Mouse (Mus musculus) kidney, postnatal 14 days (tissue): Measurements from ENCODE around the gene Btla.

ENCODE experiments used
- DNase-seq: peaks from one replicate; pipeline ENCODE4 v3.0.0; 2022; ENCODE audit warnings: mixed read lengths

Btla gene

GRCm38 (mm10) chr16:45223648-45224388, at the start of gene Btla:
TSS of gene Btla (plus strand) at chr16:45224315.
- DNase-seq, result no peak

GRCm38 (mm10) chr16:45178552-45178951, 45.6 kb upstream of the Btla start:
- no peak for DNase-seq

GRCm38 (mm10) chr16:45181824-45182223, 42.3 kb upstream of the Btla start:
- no peak for DNase-seq

DNA sequence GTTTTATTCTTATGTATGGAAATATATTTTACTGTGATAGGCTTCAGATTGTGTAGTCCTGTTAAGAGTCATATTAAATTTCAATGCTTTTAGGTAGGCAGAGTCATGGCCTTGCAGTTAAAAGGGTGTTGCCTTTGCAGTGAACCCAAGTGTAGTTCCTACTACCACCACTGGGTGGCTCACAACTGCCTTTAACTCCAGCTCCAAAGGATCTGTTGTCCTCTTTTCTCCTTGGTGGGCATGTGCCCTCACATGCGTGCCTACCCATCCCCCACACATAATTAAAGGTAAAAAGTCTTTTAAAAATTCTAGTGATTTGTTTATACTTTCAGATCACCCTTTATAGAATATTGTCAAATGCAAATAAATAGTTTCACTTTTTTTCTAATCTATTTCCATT, 31.5 kb upstream of the Btla start:
- DNase-seq, result peak; percentile 76

DNA sequence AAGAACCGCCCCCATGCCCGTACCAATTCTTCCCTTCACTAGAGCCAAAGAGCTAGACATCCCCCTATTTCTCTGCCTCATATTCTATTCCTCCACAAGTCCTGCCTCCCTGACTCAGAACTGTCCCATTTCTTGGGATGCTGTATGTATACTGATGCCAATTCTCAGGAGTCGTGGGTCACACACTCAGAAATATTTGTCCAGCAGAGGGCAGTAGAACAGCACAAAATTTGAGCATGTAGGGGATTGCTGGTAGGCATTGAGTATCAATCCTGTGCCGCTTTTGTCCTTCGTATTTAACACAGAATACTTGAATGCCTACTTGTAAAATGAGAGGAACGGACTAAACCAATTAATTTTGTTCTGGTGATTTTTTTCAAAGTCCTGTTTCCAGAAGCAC, 27.3 kb upstream of the Btla start:
- peak; percentile 76 for DNase-seq

DNA sequence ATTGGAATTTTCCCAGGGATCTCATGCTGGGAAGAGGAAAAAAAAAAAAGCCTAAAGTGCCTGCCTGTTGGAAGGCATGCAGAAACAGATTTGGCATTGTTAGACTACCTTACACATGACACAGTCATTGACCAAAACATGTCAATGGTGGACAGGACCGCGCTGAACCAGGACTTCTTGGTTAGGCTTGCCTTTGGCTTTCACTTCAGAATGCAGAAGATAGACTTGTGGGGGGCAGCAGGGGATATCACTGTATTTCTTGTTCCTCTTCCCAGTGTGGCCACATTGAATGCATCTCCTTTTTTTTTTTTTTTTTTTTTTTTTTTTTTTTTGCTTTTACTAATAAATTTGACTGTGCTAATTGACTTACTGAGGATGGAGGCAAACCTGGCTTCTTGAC, 22.7 kb upstream of the Btla start:
- no peak for DNase-seq

- no peak for DNase-seq
Observed at GRCm38 (mm10) chr16:45204438-45204837, 19.7 kb upstream of the Btla start.

- DNase-seq, result peak; percentile 16
Observed at GRCm38 (mm10) chr16:45204859-45205670, 19.1 kb upstream of the Btla start.

- DNase-seq, result no peak
Observed at GRCm38 (mm10) chr16:45222016-45222415, 2.1 kb upstream of the Btla start.

GRCm38 (mm10) chr16:45222771-45223170, 1.3 kb upstream of the Btla start:
- no peak for DNase-seq

DNA sequence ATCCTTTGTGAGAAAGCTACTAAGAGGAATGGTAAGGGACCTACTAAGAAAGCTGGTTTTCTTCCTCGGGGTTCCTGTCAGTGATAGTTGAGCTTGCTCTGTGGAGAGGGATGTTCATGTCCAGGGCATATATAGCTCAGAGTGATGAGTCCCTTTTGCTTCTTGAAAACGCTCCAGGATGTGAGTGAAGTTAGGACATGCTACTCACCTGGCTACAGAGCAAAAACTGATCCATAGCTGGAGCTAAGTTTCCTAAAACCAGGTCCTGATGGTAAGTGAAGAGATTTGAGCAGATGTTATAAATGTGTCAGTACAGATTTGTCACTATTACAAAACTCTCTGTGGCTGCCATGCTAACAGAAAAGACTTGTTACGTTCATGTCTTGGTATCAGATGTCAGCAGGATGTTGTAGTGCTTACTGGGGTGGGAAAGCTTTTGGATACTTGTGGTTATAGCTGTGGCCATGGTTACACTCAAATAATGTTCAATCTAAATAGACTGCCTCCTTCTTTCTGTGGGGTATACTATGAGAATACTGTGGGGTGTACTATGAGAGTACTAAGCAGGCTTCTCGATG, 405 bp downstream of the Btla start:
- DNase-seq, result no peak

DNA sequence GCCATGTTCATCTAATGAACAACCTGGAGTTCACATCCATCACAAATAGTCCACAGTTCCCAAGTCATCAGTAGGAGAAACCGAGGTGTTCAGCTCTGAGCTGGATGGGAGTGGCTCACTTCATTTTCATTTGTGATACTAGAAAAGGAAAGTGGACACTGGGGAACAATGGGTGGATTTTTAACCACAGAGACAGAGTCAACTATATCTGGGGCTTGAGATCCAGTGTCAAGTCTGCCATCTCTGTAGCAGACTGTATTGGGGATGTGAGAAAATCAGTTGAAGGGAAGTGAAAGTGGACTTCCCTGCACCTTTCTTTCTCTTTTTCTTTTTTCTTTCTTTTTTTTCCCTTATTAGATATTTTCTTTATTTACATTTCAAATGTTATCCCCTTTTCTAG, 2.9 kb downstream of the Btla start:
- no peak for DNase-seq

GRCm38 (mm10) chr16:45231296-45231695, 7.2 kb downstream of the Btla start:
- DNase-seq, result no peak

DNA sequence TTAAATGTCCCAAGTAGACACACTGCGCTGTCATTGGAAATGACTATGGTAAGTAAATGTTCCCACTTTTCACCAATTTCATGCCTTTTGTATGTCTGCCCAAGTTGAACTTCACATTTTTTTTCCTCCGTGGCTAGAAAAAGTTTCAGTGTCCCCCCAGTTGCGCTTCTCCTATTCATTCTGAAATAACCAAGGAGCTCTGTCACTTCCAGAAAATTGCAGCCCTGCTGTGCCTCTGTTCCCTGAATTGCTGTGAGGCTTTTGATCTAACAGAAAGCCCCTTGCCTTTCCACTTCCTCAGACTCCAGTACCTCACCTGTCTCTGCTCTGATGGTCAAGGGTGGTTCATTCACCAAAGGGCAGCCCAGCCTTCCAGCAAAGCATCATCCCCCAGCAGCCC, 8.9 kb downstream of the Btla start:
- no peak for DNase-seq

DNA sequence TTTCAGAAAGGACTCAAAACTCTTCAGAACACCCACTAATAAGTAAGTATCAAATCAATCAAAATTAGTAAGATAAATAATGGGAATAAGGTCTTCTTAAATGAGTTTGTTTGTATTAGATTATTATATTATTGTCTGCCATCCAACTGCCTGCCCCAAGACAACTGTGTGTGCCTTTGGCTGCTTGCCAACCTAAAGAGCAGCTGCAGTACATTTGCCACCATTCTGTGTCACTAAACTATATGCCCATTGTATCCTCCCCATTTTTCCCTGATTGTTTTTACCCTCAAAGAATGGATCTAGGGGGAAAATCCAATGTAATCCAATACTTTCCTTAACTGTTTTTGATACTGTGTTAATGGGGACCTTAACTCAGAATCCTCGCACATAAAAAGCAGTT, 18.6 kb downstream of the Btla start:
- no peak for DNase-seq

GRCm38 (mm10) chr16:45244930-45245472, 20.9 kb downstream of the Btla start:
- no peak for DNase-seq

- peak; percentile 63 for DNase-seq
Observed at GRCm38 (mm10) chr16:45249761-45250160, 25.6 kb downstream of the Btla start.

DNA sequence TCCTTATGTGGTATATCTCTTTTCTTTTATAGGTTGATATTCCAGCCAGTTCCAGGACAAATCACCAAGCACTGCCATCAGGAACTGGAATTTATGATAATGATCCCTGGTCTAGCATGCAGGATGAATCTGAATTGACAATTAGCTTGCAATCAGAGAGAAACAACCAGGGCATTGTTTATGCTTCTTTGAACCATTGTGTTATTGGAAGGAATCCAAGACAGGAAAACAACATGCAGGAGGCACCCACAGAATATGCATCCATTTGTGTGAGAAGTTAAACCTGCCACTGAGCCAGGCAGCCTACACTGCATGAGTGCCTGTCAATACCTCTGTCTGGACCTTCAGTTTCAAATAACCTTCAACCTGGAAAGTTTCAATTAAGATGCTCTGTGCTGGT, 26.2 kb downstream of the Btla start:
- no peak for DNase-seq

GRCm38 (mm10) chr16:45251773-45252413, 27.8 kb downstream of the Btla start:
- DNase-seq, result no peak

GRCm38 (mm10) chr16:45255183-45255861, 31.2 kb downstream of the Btla start:
- DNase-seq, result no peak

DNA sequence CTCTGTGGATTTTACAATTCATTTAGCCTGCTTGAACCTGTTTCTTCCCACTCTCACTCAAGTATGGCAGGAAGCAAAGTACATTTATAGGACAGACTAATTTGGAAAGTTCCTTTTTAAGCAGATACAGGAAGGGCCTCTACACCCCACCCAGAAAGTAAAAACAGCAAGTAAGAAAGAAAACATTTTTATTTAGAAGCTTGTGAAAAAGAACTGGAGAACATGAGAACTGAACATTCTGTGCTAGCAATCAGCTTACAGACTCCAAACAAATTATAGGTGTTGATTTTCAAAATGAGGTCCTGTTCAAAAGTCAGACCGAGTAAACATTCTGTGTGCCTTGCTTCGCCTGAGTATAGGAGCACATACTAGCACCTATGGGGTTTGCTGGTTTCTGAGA, 32.8 kb downstream of the Btla start:
- DNase-seq, result no peak

DNA sequence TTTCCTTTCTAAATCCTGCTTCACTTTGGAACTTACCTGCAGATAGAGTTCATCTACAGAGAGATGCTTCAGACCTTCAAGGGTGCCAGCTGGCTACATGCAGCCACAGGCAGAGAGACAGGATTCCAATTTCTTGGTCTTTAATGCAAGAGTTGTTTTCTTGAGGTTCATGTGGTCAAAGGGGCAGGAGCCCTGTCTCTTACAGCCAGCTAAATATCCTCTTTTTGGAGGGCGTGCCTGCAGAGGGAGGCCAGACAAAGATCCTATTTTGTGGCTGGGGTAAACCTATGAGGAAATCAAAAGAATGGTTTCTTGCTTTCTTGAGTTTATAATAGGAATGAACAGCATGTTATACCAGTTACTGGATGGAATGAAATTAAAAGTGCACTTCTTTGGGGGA, 33.5 kb downstream of the Btla start:
- no peak for DNase-seq

DNA sequence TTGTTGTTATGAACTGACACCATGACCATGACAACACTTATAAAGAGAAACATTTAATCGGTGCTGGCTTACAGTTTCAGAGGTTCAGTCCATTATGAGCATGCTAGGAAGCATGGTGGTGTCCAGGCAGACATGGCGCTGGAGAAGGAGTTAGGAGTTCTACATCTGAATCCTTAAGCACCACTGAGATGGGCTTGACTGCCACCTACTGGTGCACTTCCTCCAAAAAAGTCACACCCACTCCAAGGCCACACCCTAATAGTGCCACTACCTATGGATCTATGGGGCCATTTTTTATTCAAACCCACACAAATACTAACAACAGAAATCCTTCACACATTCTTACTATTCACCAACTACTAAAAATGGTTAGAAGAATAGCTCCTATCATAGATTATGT, 35.5 kb downstream of the Btla start:
- DNase-seq, result no peak
